Mouse (Mus musculus): ENCODE measurements at regions not wholly inside any gene's neighbourhood (a gene's known extent, or its start where the extent isn't known, plus 50 kb on each side); places are given as distances from the start of the nearest gene placed in this dataset.
A peak's percentile ranks its signal among the peaks of the same experiment; 100 is the strongest.

GRCm38 (mm10) chr9:101446316-101446715 is 194.7 kb upstream of the Ppp2r3a start:
- peak; percentile 43 to 51 for DNase-seq (ENCODE audit: low spot score in 2 of 2)

- peak; percentile 45 to 65 for DNase-seq (ENCODE audit: low spot score in 2 of 2)
Observed at GRCm38 (mm10) chr9:101445764-101446163, 194.2 kb upstream of the Ppp2r3a start.

- peak; percentile 41 to 51 for DNase-seq (ENCODE audit: low spot score in 2 of 2)
Observed at GRCm38 (mm10) chr9:101445293-101445692, 193.7 kb upstream of the Ppp2r3a start.

- DNase-seq (ENCODE audit: low spot score in 2 of 2), result peak; percentile 41 to 59
Observed at GRCm38 (mm10) chr9:101439856-101440255, 188.3 kb upstream of the Ppp2r3a start.

GRCm38 (mm10) chr9:101438564-101439180 is 187.1 kb upstream of the Ppp2r3a start:
- DNase-seq (ENCODE audit: low spot score in 2 of 2), result no peak

- DNase-seq (ENCODE audit: low spot score in 2 of 2), result no peak
Observed at GRCm38 (mm10) chr9:101424974-101425670, 173.5 kb upstream of the Ppp2r3a start.

- DNase-seq (ENCODE audit: low spot score in 2 of 2), result no peak
Observed at GRCm38 (mm10) chr9:101423041-101423440, 171.4 kb upstream of the Ppp2r3a start.

- no peak for DNase-seq (ENCODE audit: low spot score in 2 of 2)
Observed at GRCm38 (mm10) chr9:101422006-101422405, 170.4 kb upstream of the Ppp2r3a start.

GRCm38 (mm10) chr9:101421136-101421535 is 169.5 kb upstream of the Ppp2r3a start:
- no peak for DNase-seq (ENCODE audit: low spot score in 2 of 2)

GRCm38 (mm10) chr9:101420181-101420580 is 168.6 kb upstream of the Ppp2r3a start:
- no peak for DNase-seq (ENCODE audit: low spot score in 2 of 2)

GRCm38 (mm10) chr9:101417660-101418059 is 166.1 kb upstream of the Ppp2r3a start:
- no peak for DNase-seq (ENCODE audit: low spot score in 2 of 2)

- no peak for DNase-seq (ENCODE audit: low spot score in 2 of 2)
Observed at GRCm38 (mm10) chr9:101416321-101416720, 164.7 kb upstream of the Ppp2r3a start.

- peak; percentile 65 to 77 for DNase-seq (ENCODE audit: low spot score in 2 of 2)
Observed at GRCm38 (mm10) chr9:101413071-101413633, 161.6 kb upstream of the Ppp2r3a start.

GRCm38 (mm10) chr9:101411951-101412350 is 160.4 kb upstream of the Ppp2r3a start:
- no peak for DNase-seq (ENCODE audit: low spot score in 2 of 2)

GRCm38 (mm10) chr9:101411532-101411880 is 159.9 kb upstream of the Ppp2r3a start:
- no peak for DNase-seq (ENCODE audit: low spot score in 2 of 2)

GRCm38 (mm10) chr9:101410783-101411531 is 159.4 kb upstream of the Ppp2r3a start:
- no peak for DNase-seq (ENCODE audit: low spot score in 2 of 2)

GRCm38 (mm10) chr9:101410348-101410747 is 158.8 kb upstream of the Ppp2r3a start:
- DNase-seq (ENCODE audit: low spot score in 2 of 2), result no peak

- DNase-seq (ENCODE audit: low spot score in 2 of 2), result no peak
Observed at GRCm38 (mm10) chr9:101408116-101408515, 156.5 kb upstream of the Ppp2r3a start.

GRCm38 (mm10) chr9:101407141-101407540 is 155.5 kb upstream of the Ppp2r3a start:
- no peak for DNase-seq (ENCODE audit: low spot score in 2 of 2)

- DNase-seq (ENCODE audit: low spot score in 2 of 2), result no peak
Observed at GRCm38 (mm10) chr9:101404441-101405081, 153.0 kb upstream of the Ppp2r3a start.

- no peak for DNase-seq (ENCODE audit: low spot score in 2 of 2)
Observed at GRCm38 (mm10) chr9:101404034-101404433, 152.4 kb upstream of the Ppp2r3a start.

All from heart, adult 9 months (tissue).